In genomic region chr16:41532661-41533551, GRCm38 (mm10) we compare ENCODE assay signal across 8 mouse cellular contexts.
A peak's percentile ranks its signal among the peaks of the same experiment; 100 is the strongest.
DNase-seq lines count a peak whose midpoint lies in the region; ATAC-seq and TF ChIP-seq lines count a peak whose summit lies in the region.

No protein-coding gene starts in this region.

- in situ Hi-C loops in ES-E14 (cut with MboI; ENCODE audit: low sequenced_read_pairs in 2 of 2, unreplicated experiment in 2 of 2): no loop called here

- H3K4me1 ChIP-seq in ES-E14 (ENCODE audit: control insufficient read depth in 2 of 2, insufficient read depth in 2 of 2, low read length in 2 of 2, poor library complexity in 1 of 2): no peaks in the 10 kb centered on the region; a peak in 1 of 4 replicates
- H3K4me1 ChIP-seq in heart, embryonic 14.5 days (ENCODE audit: control insufficient read depth in 2 of 2, insufficient read depth in 2 of 2, low read length in 2 of 2): no peaks in the 10 kb centered on the region
- peaks cover 33% of the 10 kb centered on the region for H3K4me1 ChIP-seq in midbrain, embryonic 15.5 days

- no peaks in the 10 kb centered on the region for H3K27me3 ChIP-seq in heart, embryonic 14.5 days (ENCODE audit: control insufficient read depth, insufficient read depth, low read length)
- H3K27me3 ChIP-seq in midbrain, embryonic 15.5 days (replicated peaks): no peaks in the 10 kb centered on the region

- peak; percentile 59; the same call in 1 of the 2 replicates for ATAC-seq in heart, embryonic 14.5 days (ENCODE audit: insufficient number of reproducible peaks, insufficient read depth, low FRiP score, low read depth)
- ATAC-seq in midbrain, embryonic 15.5 days (replicated peaks): peak; percentile 93

- peak overlapping the region; percentile 39 to 53; a peak in 2 of 4 replicates for H3K4me3 ChIP-seq in ES-E14 (ENCODE audit: insufficient read depth in 1 of 2, low read depth in 1 of 2, low read length in 2 of 2, poor library complexity in 1 of 2, severe bottlenecking in 1 of 2)
- H3K4me3 ChIP-seq in heart, embryonic 14.5 days (ENCODE audit: control insufficient read depth in 1 of 2, insufficient read depth in 1 of 2, low read depth in 1 of 2, low read length in 2 of 2): peak overlapping the region; percentile 56 to 67
- H3K4me3 ChIP-seq in midbrain, embryonic 15.5 days: peak overlapping the region; percentile 82

- H3K4me2 ChIP-seq in heart, embryonic 14.5 days (ENCODE audit: low read length): peak overlapping the region; percentile 95
- H3K4me2 ChIP-seq in midbrain, embryonic 15.5 days: peak overlapping the region; percentile 81

- WGBS in heart, embryonic 14.5 days: 2% methylated on average over 38 of the region's 38 CpGs
- under 1% methylated on average over 38 of the region's 38 CpGs for WGBS in midbrain, embryonic 15.5 days

- no peak overlapping the region for H3K27ac ChIP-seq in ES-E14 (ENCODE audit: insufficient read depth, low read depth, low read length, poor library complexity, severe bottlenecking)
- no peak overlapping the region for H3K27ac ChIP-seq in heart, embryonic 14.5 days (replicated peaks in 1 of 2; ENCODE audit: control insufficient read depth in 1 of 2, insufficient read depth in 1 of 2, low read depth in 2 of 2, low read length in 2 of 2)
- H3K27ac ChIP-seq in midbrain, embryonic 15.5 days: peak overlapping the region; percentile 86

- no peaks in the 10 kb centered on the region for H3K9me3 ChIP-seq in ES-E14 (ENCODE audit: control insufficient read depth, insufficient read depth, low read depth, low read length)
- H3K9me3 ChIP-seq in heart, embryonic 14.5 days (ENCODE audit: control insufficient read depth, low read length): no peaks in the 10 kb centered on the region
- H3K9me3 ChIP-seq in midbrain, embryonic 15.5 days: no peaks in the 10 kb centered on the region

- H3K36me3 ChIP-seq in ES-E14 (ENCODE audit: control insufficient read depth, insufficient read depth, low read length, poor library complexity, severe bottlenecking): no peaks in the 10 kb centered on the region
- no peaks in the 10 kb centered on the region for H3K36me3 ChIP-seq in heart, embryonic 14.5 days (ENCODE audit: control insufficient read depth, insufficient read depth, low read length)
- H3K36me3 ChIP-seq in midbrain, embryonic 15.5 days (replicated peaks): no peaks in the 10 kb centered on the region

- H3K9ac ChIP-seq in ES-E14 (ENCODE audit: insufficient read depth, low read depth, low read length, poor library complexity, severe bottlenecking): peak overlapping the region; percentile 28; the same call in 1 of the 2 replicates
- H3K9ac ChIP-seq in heart, embryonic 14.5 days (ENCODE audit: low read length): peak overlapping the region; percentile 69
- peak overlapping the region; percentile 62 for H3K9ac ChIP-seq in midbrain, embryonic 15.5 days

- peak; percentile 1 for DNase-seq in 3134 (ENCODE audit: extremely low read depth, insufficient read length, low spot score)
- DNase-seq in ES-E14 (ENCODE audit: low read depth, low spot score): peak; percentile 1
- peak; percentile 86 for DNase-seq in embryo, embryonic 9.5 days (ENCODE audit: extremely low spot score)
- peak; percentile 51 to 75 for DNase-seq in left cerebral cortex, adult 18-20 months (ENCODE audit: low spot score in 2 of 2)
- no peak for DNase-seq in urinary bladder, postnatal 14 days (ENCODE audit: low spot score)
- DNase-seq in thymus, postnatal 36 days: no peak

TF ChIP-seq in ES-E14, 5 proteins besides CTCF, POLR2A, EP300 and RAD21:
- no peak for TF ChIP-seq ZC3H11A (IDR thresholded peaks at IDR 0.05; ENCODE audit: borderline replicate concordance, low read depth, low read length)
- TF ChIP-seq ZNF384 (IDR thresholded peaks at IDR 0.05; ENCODE audit: low read depth, low read length): no peak
- no peak for TF ChIP-seq HCFC1 (IDR thresholded peaks at IDR 0.05; ENCODE audit: borderline replicate concordance, insufficient read depth, low read length)
- TF ChIP-seq MAFK (IDR thresholded peaks at IDR 0.05; ENCODE audit: insufficient read depth, low read depth, low read length): no peak
- no peak for TF ChIP-seq CHD2 (IDR thresholded peaks at IDR 0.05; ENCODE audit: low read depth, low read length)

Comparison
In these comparisons a context has a peak if more than half of its experiments do, and no peak if none do; other contexts are left out.
1. DNase-seq: peak in 3134 (single experiment), ES-E14 (single experiment), embryo, embryonic 9.5 days (single experiment) and left cerebral cortex, adult 18-20 months (2 of 2); none in urinary bladder, postnatal 14 days (single experiment) and thymus, postnatal 36 days (0 of 2).
2. Peak in every context shown above with its lines, with median percentiles within 50 percentile points of each other: H3K4me3 ChIP-seq and H3K9ac ChIP-seq.